Mouse (Mus musculus) gastrocnemius, adult 8-10 months (tissue): ENCODE data around the gene Lsm4. TPM values are rescaled to one million over a fixed set of nuclear protein-coding genes. Genes with fewer than 3 reads are reported as not detected.
A peak's percentile ranks its signal among the peaks of the same experiment; 100 is the strongest.

Source experiments
- DNase-seq, 2 experiments: peaks; one replicate each; pipeline ENCODE4 v3.0.0; 2022; ENCODE audit warnings: low spot score in 2 of 2
- total RNA-seq, 4 experiments: library from RNA; stranded (reverse); gene quantifications; 2 replicates each; pipeline ENCODE4 v1.2.4; 2022

Lsm4 gene
- total RNA-seq, 4 experiments from 2014 or later: 64.4 to 75.4 (median 70.3) TPM

DNA sequence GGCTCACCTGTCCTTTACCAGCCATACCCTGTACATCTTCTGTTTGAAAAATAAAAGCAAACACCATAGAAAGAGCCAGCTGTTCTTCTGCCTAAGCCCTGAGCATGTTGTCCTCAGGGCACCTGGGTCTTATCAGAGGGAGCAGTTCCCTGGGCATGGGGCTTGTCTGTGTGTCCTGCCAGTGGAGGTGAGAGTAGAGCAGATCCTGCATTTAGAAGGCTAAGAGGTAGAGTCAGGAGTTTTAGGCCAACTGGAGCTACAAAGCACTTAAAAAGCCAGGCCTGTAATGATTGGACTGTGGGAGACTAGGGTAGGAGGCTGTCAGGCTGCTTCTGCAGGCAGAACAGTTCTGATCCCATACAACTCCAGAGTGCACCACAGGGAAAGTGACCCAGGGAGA lies 5.6 kb downstream of the Lsm4 start:
- DNase-seq: no peak

DNA sequence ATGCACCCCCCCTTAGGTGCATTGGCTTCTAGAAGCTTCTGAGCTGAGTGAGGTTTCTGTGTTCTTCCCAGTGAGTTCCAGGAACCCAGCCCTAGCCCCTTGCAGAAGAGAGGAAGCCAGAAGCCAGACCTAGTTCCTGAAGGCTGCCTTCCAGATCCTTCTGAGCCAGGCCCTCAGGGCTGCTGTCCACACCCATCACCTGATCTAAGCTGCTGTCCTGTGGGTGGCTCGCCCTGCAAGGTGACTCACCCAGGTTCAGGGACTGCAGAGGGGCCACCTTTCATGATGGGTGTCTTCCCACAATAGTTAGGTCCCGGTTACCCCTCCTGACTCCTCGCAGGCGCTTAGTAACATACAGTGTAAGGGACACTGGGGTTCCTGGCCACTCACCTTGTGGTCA lies 6.4 kb downstream of the Lsm4 start:
- DNase-seq: no peak

DNA sequence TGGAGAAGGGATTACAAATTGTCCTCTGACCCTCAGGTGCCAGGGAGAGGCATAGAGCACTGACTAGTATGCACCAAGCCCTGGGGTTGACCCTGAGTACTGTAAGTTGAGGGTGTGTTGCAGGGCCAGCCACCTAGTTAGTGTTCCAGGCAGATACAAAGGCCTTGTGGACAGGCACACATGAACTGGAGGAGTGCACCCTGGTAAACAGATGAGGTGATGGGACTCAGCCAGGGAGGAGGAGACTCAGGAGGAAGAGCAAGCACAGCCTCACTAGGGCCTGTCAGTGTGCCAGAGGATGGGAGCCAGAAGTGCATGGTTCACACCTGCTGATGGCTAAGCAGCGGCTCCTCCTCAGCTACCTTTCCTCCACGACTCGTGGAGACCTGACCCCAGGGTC lies 7.0 kb downstream of the Lsm4 start:
- DNase-seq: no peak

DNA sequence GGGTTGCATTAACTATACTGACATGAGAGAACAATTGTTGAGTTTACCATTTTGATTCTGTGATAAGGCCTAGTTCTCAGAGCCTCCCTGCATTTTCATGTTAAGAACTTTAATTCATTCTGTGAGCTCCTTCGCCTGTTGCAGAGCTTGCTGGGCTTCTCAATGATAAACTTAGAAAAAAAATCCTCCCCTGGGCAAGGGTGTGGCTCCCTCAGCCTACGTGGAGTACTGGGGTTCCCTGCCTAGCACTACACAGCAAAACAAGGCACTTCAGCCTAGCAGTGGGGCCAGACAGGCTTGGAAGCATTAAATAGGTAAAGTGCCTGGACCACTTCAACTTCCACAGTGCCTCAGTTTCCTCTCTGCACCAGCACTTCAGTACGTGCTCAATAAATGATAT lies 8.4 kb downstream of the Lsm4 start:
- DNase-seq: no peak

DNA sequence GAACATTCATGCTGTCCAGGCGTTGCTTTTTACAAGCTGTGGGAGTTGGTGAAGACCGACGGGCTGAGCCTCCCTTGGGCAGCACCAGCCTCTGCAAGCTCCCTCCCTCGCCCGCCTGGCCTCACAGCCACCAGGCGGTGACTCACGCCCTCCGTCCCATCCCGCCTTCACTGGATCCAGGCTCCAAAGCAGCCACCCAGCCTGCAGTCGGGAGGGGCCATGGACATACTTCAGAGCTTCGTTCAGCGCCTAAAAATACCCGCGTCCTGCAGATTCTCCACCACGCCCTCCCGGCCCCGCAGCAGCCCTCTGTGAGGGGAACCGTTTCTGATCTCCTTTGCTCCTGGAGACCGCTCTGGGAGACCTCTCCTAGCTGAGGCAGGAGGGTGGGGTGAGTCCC lies 9.1 kb downstream of the Lsm4 start:
- DNase-seq: peak; percentile 78 to 88

DNA sequence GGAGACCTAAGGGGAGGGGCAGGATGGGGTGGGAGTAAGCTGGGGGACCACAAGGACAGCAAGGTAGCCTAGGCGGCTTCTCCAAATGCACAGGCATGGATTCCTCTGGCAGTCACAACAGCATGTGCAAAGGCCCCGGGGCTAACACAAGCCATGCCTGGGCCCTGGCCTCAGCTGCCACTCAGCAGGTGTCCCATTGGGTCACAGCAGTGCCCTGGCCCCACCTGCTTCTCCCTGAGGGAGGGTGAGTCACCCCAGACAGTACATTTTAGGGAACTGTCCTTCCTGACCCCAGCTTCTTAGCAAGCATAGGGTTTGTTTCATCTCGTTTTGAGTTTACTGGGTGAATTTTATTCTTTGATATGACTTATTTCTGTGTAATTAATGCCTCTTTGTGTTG lies 9.6 kb downstream of the Lsm4 start:
- no peak for DNase-seq

DNA sequence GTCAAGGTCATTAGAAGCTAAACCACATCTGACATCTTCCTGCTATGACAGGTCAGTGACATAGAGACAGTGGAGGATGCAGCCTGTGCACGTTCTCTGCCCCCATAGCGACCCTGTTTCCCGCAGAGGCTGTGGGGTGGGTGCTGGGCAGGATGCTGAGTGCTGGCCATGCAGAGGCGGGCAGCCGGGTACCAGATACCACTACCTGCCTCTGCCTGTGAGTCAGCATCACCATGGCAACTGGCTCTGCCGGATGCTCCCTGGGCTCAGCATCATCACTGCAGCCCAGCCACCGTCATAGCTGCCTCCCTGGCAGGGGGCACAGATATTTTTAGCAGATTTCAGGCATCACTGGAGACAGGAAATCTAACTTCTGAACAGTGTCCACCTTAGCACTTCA lies 11.2 kb downstream of the Lsm4 start:
- no peak for DNase-seq

DNA sequence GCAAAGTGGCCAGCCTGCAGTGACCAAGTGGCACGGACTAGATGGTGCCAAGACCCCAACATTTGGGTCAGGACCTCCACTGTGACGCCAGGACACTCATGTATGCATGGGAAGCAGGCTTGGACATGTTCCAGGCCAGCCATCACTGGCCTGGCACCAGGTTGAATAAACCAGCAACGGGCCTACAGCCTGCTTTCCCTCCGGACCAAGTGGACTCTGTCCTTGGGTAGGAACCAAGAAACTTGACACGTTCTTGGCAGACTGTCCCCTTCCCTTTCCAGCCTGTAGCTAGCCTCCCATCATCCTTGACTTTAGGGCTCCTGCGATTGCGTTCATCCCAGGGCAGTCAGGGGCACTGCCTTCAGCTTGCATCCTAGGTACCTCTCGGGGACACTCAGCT lies 14.5 kb downstream of the Lsm4 start:
- peak; percentile 75 to 79 for DNase-seq

DNA sequence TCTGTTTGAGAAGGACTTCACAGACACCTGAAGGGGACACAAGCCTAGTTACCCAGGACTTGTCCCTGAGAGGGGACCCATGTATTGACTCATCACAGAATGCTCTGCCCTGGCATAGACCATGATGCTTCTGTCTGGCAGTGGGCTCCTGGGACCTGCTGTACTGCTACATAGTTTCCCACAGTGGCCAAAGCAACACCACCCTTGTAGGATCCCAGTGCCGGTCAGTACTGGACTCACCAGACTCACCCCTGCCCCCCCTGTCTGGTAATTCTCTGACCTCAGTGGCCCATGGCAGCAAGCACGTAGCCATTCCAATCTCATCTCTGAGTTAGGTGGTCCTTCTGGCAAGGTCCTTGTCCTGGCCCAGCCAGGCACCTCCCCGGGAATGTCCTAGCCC lies 15.1 kb downstream of the Lsm4 start:
- DNase-seq: no peak

DNA sequence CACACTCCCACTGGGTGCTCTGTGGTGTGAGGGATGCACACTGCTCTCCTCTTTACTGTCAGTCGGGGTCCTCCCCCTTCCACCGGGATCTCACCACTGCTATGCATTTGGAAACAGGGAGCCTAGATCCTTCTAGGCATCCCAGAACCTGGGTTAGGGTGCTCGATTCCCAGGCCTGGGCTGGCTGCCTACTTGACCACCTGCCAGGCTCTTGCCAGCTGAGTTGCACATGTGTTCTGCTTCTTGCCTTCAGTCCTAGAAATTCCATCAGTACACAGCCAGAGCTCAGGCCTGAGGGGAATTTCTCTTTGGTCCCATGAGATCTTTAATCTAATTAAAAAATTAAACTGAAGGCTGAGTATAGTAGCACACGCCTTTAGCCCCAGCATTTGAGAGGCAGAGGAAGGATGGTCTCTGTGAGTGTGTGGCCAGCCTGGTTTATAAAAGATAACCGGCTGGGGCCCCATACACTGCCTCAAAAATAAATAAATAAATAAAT lies 16.9 kb downstream of the Lsm4 start:
- DNase-seq: no peak

DNA sequence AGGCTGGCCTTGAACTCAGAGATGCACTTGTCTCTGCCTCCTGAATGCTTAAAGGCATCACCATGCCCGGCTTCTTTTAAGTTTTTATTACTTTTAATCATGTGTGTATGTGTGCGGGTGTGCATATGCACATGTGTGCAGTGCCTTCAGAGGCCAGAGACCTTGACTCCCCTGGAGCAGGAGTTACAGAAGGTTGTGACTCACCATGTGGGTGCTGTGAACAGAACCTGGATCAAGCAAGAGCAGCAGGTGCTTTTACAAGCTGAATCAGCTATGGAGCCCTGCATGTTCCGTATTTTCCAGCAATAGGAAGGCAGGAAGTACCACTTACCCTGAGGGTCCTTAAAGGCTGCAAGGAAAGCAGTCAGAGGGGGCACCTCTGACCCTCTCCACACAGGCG lies 18.2 kb downstream of the Lsm4 start:
- no peak for DNase-seq

DNA sequence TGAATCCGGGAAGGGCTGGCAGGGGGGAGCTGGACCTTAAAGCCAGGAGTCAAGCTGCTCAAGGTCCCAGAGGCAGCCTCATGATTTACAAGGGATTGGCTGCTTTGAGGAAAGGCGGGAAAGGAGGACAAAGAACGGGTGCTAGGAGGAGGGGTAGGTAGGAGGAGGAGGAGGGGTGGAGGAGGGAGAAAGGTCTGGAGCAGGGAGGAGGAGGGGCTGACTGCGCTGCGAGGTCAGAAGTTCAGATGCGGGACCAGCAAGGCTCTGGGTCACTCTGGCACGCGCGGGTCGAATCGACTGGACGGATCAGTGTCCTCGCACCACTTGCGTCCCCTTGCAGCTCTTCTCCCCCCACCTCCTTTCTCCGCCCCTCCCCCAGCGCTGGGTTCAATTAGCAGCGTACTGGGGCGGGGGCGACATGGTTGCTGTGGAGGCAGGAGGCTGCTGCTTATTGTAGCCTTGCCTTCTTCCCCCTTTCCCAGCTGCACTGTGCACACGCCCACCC lies 18.7 kb downstream of the Lsm4 start:
- no peak for DNase-seq

DNA sequence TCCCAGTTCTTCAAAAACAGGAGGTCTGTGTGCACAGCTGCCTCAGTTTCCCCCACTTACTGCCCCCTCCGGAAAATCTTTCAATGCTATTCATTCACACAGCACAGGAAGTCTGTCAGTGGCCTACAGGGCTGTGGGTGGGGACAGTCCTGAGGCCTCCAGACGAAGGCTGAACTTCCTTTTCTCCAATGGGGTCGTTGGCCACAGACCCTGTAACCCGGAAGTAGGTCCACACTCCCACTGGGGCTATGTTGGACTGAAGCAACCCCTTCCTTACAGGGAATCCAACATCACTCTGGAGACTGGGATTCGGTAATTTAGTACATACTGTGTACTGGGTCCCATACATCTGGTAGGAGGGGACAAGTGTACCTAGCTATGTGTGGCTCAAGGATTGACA lies 20.6 kb downstream of the Lsm4 start:
- DNase-seq: no peak

DNA sequence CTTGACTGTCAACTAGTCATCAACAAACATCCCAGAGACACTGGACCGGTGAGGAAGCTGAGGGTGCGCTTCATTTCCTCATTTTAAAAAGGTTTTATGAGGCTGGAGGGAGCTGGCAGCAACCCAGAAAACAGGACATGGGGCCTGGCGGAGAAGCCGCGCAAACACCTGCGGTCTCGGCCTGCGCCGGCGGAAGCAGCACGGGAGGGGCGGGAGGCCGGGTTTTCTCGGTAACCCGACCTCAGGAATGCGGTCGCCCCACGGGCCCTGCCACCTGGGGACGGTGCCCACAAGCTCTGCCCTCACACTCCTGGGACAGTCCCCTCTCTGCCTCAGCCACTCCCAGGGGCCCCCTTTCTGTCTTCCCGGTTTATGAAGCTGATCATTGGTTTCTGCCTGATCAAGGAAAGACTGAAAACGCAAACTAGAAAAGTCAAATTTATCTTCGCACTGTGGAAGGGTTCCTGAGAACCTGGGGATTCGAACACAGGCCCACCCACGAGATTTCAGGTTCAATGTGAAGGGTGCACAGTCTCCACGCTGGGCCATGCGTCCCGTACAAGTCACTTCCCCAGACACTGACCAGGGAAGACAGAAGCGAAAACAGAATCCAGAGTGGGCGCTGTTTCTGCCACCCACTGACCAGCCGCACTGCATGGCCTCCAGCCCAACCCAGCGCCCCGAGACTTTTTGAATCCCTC lies 22.4 kb downstream of the Lsm4 start:
- peak in 1 of 2 experiments; percentile 65 for DNase-seq

DNA sequence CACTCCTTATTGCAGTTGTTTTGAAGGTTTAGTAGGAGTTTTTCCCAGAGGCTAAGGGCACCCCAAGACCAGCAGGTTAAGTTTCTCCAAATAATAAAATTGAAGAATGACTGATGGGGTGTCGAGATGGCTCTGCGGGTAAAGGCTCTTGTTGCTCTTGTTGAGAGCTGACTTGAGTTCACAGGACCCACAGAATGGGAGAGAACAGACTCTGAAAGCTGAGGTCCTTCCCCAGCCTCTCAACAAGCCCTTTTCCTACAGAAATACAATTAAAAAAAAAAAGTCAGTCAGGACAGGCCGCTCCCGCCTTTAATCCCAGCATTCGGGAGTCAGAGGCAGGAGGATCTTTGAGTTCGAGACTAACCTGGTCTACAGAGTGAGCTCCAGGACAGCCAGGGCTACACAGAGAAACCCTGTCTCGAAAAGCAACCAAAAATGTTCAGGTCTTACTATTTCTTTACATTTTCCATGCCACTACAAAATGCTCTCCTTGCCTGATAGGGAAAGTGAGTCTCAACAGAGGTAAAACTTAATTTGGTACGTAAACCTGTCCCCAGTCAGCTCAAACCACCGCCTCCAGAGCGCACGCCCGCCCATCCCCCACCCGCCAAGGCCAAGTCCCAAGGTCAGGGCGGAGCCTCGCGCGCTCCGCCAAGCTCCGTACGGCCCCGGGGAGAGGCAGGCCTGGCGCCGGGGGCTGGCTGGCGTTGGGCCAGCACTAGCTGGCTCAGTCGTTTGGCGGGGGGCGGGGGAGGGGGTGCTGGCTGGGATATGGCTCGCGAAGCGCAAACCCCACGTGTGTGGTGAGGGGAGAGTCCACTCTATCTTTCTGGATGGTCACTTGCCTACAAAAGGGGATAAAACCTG lies 23.2 kb downstream of the Lsm4 start:
- peak in 1 of 2 experiments; percentile 68 for DNase-seq

DNA sequence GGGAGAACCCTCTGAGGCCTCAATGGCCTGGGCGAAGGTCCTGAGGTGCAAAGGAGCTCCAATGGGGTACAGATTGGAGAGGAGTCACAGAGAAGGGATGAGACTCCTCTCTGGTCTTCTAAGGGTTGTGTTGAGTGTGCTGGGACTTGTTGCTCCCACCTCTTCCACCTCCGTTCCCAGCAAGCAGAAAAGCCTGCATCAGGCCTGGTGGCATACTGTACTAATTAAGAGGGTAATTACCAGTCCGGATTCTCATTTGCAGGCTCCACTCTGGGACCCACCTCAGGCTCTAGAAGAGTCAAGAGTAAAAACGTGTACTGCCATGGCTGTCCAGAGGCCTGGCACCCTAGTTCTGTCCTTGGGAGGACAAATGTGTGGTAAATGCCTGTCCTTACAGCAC lies 23.9 kb downstream of the Lsm4 start:
- no peak for DNase-seq

DNA sequence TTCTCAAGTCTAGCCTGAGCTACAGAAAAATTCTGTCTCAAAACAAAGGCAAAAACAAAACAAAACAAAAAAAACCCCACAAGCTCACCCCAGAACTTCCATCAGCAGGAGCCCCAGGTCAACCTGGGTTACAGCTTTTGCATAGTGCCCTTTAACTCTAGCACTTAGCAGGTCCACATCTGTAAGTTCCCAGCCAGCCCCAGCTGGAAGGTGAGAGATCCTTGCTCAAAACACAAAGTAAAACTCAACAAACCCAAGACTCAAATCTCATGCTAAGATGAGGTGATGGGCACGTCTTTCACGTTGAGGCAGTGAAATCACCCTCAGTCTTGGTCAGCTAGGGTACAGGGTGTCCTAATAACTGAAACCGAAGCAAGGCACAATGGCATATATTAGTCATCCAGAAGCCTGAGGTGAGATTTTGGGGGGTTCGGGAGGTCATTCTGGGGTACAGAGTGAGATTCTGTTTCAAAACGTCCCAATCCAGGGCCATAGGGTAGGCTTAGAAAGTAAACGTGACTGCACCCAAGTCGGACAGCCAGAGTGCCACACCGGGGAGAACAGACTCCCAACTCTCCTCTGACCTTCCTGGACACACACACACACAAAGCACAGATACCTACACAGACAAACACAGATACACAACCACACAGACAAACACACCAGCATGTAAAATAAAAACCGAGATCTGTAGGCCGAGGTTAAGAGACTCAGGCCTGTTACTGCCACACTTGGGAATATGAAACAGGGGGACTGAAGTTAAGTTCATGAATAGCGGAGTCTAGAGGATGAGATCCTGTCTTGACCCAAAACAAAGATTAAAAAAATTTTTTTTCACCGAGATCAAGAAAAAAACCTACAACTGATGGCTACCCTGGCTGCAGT lies 24.6 kb downstream of the Lsm4 start:
- DNase-seq: no peak

DNA sequence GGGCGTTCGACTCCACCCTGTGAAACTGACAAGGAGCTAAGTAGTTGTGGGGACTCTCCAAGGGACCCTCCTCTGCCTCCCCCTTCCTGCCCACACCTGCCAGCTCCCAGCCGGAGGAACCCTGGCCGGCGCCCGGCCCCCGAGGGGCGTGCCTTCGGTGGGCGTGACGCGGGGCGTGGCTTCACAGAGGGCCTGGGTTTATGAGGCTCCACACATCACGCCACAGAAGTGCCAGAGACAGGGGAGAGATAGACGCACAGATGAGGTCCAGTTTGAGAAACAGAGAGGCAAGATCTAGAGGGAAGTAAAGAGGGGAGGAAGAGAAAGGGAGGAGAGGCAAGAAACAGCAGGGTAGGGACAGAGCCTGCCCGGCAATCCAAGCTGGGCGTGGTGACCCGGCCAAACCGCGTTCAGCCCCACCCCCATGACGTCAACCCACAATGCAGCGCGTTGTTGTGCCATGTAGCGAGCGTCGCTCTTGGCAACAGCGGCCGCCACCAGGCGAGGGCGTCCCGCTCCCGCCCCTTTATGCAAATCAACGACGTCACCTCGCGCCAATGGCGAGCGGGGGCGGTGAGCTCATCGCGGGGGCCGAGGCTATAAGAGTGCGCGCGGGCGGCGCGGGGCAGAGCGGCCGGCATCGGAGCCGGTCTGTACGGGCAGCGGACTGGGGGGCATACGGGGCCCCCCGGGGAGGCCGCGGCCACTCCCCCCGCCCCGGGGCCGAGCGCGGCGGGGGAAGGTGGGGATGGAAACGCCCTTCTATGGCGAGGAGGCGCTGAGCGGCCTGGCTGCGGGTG lies 25.5 kb downstream of the Lsm4 start, which contains the start of gene Jund:
Gene Jund, plus strand, starts transcription at position 640 of the 800 bp plus-strand sequence.
- peak; percentile 99 for DNase-seq

DNA sequence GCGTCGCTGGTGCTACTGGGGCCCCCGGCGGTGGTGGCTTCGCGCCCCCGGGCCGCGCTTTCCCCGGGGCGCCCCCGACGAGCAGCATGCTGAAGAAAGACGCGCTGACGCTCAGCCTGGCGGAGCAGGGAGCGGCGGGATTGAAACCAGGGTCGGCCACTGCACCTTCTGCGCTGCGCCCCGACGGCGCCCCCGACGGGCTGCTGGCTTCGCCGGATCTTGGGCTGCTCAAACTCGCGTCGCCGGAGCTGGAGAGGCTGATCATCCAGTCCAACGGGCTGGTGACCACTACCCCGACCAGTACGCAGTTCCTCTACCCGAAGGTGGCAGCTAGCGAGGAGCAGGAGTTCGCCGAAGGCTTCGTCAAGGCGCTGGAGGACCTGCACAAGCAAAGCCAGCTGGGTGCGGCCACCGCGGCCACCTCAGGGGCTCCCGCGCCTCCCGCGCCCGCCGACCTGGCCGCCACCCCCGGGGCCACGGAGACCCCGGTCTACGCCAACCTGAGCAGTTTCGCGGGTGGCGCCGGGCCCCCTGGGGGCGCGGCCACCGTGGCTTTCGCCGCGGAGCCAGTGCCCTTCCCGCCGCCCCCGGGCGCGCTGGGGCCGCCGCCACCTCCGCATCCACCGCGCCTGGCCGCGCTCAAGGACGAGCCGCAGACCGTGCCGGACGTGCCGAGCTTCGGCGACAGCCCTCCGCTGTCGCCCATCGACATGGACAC lies 26.2 kb downstream of the Lsm4 start:
- DNase-seq: peak; percentile 49 to 54
